Mouse (Mus musculus): Measurements from ENCODE around the gene Smurf2. TPM values are rescaled to one million over a fixed set of nuclear protein-coding genes. Genes with fewer than 3 reads are reported as not detected.

Gene Smurf2
- 11.0 and 11.3 TPM in 2 replicates for polyA plus RNA-seq (2012; rRNA removed)

- peaks cover 14% of the 10 kb centered on the region for H3K4me1 ChIP-seq (ENCODE audit: control insufficient read depth, insufficient read depth, low read length)
- TF ChIP-seq CTCF (IDR thresholded peaks at IDR 0.05; ENCODE audit: control insufficient read depth, insufficient read depth, insufficient replicate concordance, low read depth, low read length): no peak
- TF ChIP-seq POLR2A (IDR thresholded peaks at IDR 0.05; ENCODE audit: control insufficient read depth, low read depth, low read length): peak; percentile 80
- peak within 1 kb of the TSS; percentile 84 for H3K27ac ChIP-seq (ENCODE audit: control insufficient read depth, insufficient read depth, low read depth, low read length)
- no peaks in the 10 kb centered on the region for H3K36me3 ChIP-seq (ENCODE audit: control insufficient read depth, insufficient read depth, low read length)
- H3K27me3 ChIP-seq (ENCODE audit: control insufficient read depth, insufficient read depth, low read length): no peaks in the 10 kb centered on the region
- H3K4me3 ChIP-seq (ENCODE audit: control insufficient read depth, low read depth, low read length): peak within 1 kb of the TSS; percentile 96
These were observed at the start of gene Smurf2 for GRCm38 (mm10) chr11:106920551-106921379. Gene Smurf2 (minus strand): TSS chr11:106920715.

- Histone ChIP-seq H3K27me3 (ENCODE audit: control insufficient read depth, insufficient read depth, low read length) (no peaks in the 10 kb centered on the region), H3K36me3 (ENCODE audit: control insufficient read depth, insufficient read depth, low read length) (no peaks in the 10 kb centered on the region), H3K4me1 (ENCODE audit: control insufficient read depth, insufficient read depth, low read length) (peaks cover 5% of the 10 kb centered on the region; the same call in 1 of the 2 replicates), H3K27ac (ENCODE audit: control insufficient read depth, insufficient read depth, low read depth, low read length) (no peak overlapping the region), H3K4me3 (ENCODE audit: control insufficient read depth, low read depth, low read length) (no peak overlapping the region)
- TF ChIP-seq POLR2A (IDR thresholded peaks at IDR 0.05; ENCODE audit: control insufficient read depth, low read depth, low read length) (no peak), CTCF (IDR thresholded peaks at IDR 0.05; ENCODE audit: control insufficient read depth, insufficient read depth, insufficient replicate concordance, low read depth, low read length) (no peak)
These were observed 49.3 kb upstream of the Smurf2 start for GRCm38 (mm10) chr11:106969798-106970197.

GRCm38 (mm10) chr11:106967630-106968029 lies 47.1 kb upstream of the Smurf2 start:
- no peaks in the 10 kb centered on the region for H3K27me3 ChIP-seq (ENCODE audit: control insufficient read depth, insufficient read depth, low read length)
- TF ChIP-seq CTCF (IDR thresholded peaks at IDR 0.05; ENCODE audit: control insufficient read depth, insufficient read depth, insufficient replicate concordance, low read depth, low read length) (no peak), POLR2A (IDR thresholded peaks at IDR 0.05; ENCODE audit: control insufficient read depth, low read depth, low read length) (no peak)
- H3K27ac ChIP-seq (ENCODE audit: control insufficient read depth, insufficient read depth, low read depth, low read length): no peak overlapping the region
- no peaks in the 10 kb centered on the region for H3K36me3 ChIP-seq (ENCODE audit: control insufficient read depth, insufficient read depth, low read length)
- H3K4me3 ChIP-seq (ENCODE audit: control insufficient read depth, low read depth, low read length): no peak overlapping the region
- H3K4me1 ChIP-seq (ENCODE audit: control insufficient read depth, insufficient read depth, low read length): peaks cover 5% of the 10 kb centered on the region; the same call in 1 of the 2 replicates

GRCm38 (mm10) chr11:106965881-106966280 lies 45.4 kb upstream of the Smurf2 start:
- Histone ChIP-seq H3K4me1 (ENCODE audit: control insufficient read depth, insufficient read depth, low read length) (no peaks in the 10 kb centered on the region), H3K4me3 (ENCODE audit: control insufficient read depth, low read depth, low read length) (no peak overlapping the region), H3K27ac (ENCODE audit: control insufficient read depth, insufficient read depth, low read depth, low read length) (no peak overlapping the region), H3K27me3 (ENCODE audit: control insufficient read depth, insufficient read depth, low read length) (no peaks in the 10 kb centered on the region), H3K36me3 (ENCODE audit: control insufficient read depth, insufficient read depth, low read length) (no peaks in the 10 kb centered on the region)
- TF ChIP-seq CTCF (IDR thresholded peaks at IDR 0.05; ENCODE audit: control insufficient read depth, insufficient read depth, insufficient replicate concordance, low read depth, low read length): peak; percentile 53; the same call in 1 of the 2 replicates
- no peak for TF ChIP-seq POLR2A (IDR thresholded peaks at IDR 0.05; ENCODE audit: control insufficient read depth, low read depth, low read length)

- TF ChIP-seq CTCF (IDR thresholded peaks at IDR 0.05; ENCODE audit: control insufficient read depth, insufficient read depth, insufficient replicate concordance, low read depth, low read length) (no peak), POLR2A (IDR thresholded peaks at IDR 0.05; ENCODE audit: control insufficient read depth, low read depth, low read length) (no peak)
- no peak overlapping the region for H3K27ac ChIP-seq (ENCODE audit: control insufficient read depth, insufficient read depth, low read depth, low read length)
- H3K36me3 ChIP-seq (ENCODE audit: control insufficient read depth, insufficient read depth, low read length): no peaks in the 10 kb centered on the region
- H3K4me1 ChIP-seq (ENCODE audit: control insufficient read depth, insufficient read depth, low read length): no peaks in the 10 kb centered on the region
- H3K27me3 ChIP-seq (ENCODE audit: control insufficient read depth, insufficient read depth, low read length): no peaks in the 10 kb centered on the region
- H3K4me3 ChIP-seq (ENCODE audit: control insufficient read depth, low read depth, low read length): no peak overlapping the region
These were observed 41.8 kb upstream of the Smurf2 start for GRCm38 (mm10) chr11:106962310-106962709.

GRCm38 (mm10) chr11:106961471-106962081 lies 41.1 kb upstream of the Smurf2 start:
- no peaks in the 10 kb centered on the region for H3K36me3 ChIP-seq (ENCODE audit: control insufficient read depth, insufficient read depth, low read length)
- no peaks in the 10 kb centered on the region for H3K4me1 ChIP-seq (ENCODE audit: control insufficient read depth, insufficient read depth, low read length)
- no peaks in the 10 kb centered on the region for H3K27me3 ChIP-seq (ENCODE audit: control insufficient read depth, insufficient read depth, low read length)
- TF ChIP-seq POLR2A (IDR thresholded peaks at IDR 0.05; ENCODE audit: control insufficient read depth, low read depth, low read length) (no peak), CTCF (IDR thresholded peaks at IDR 0.05; ENCODE audit: control insufficient read depth, insufficient read depth, insufficient replicate concordance, low read depth, low read length) (no peak)
- H3K27ac ChIP-seq (ENCODE audit: control insufficient read depth, insufficient read depth, low read depth, low read length): no peak overlapping the region
- H3K4me3 ChIP-seq (ENCODE audit: control insufficient read depth, low read depth, low read length): no peak overlapping the region

GRCm38 (mm10) chr11:106959121-106959520 lies 38.6 kb upstream of the Smurf2 start:
- no peaks in the 10 kb centered on the region for H3K36me3 ChIP-seq (ENCODE audit: control insufficient read depth, insufficient read depth, low read length)
- TF ChIP-seq POLR2A (IDR thresholded peaks at IDR 0.05; ENCODE audit: control insufficient read depth, low read depth, low read length) (no peak), CTCF (IDR thresholded peaks at IDR 0.05; ENCODE audit: control insufficient read depth, insufficient read depth, insufficient replicate concordance, low read depth, low read length) (no peak)
- H3K27me3 ChIP-seq (ENCODE audit: control insufficient read depth, insufficient read depth, low read length): no peaks in the 10 kb centered on the region
- H3K27ac ChIP-seq (ENCODE audit: control insufficient read depth, insufficient read depth, low read depth, low read length): no peak overlapping the region
- H3K4me3 ChIP-seq (ENCODE audit: control insufficient read depth, low read depth, low read length): no peak overlapping the region
- H3K4me1 ChIP-seq (ENCODE audit: control insufficient read depth, insufficient read depth, low read length): no peaks in the 10 kb centered on the region

Data from testis, adult 2 months (tissue).